Mouse (Mus musculus) spleen, adult 18-20 months (tissue): ENCODE measurements around the gene Slc25a15.

Experiments used
- DNase-seq, 2 experiments: peaks; one replicate each; pipeline ENCODE4 v3.0.0; 2022; ENCODE audit warnings: mixed read lengths in 2 of 2

Slc25a15 gene

GRCm38 (mm10) chr8:22398142-22398951, at the start of gene Slc25a15:
TSS of gene Slc25a15 (minus strand) at chr8:22398597.
- DNase-seq, result peak; percentile 82 to 90

DNA sequence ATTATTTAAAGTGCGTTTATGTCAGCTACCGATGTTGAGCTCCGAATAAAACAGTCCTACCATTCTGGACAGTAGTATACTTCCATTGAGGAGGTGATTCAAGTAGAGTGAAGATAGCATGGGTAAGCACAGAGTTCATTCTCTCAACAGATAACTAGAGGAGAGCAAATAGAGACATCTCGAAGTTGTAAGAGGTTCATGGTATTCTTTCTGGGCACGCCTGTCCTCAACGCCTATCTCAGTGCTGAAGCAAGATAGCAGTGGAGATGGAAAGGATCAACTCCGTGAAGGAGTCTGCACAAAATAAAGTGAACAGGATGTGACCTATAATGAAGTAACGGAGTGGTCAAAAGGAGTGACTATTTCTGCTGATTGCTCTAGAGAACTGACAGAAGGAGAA, 13.6 kb upstream of the Slc25a15 start:
- DNase-seq, result no peak

DNA sequence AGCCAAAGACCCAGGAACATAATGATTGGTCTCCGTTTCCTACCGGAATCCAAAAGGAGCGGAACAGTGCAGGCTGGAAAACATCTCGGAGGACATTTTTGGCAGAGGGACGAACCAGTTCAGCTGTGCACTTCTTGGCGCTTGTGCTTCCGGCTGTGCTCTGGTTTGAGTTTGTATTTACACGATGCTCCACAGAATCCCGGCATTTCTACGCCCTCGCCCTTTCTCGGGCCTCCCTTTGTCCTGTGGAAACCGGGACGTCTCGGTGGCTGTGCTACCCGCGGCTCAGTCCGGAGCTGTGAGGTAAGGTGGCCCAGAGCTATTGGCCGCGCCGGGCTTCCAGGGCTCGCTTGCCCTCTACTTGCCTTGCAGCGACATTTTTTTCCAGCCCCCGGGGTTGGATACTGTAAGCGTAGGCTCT, 12.9 kb upstream of the Slc25a15 start, which contains the start of gene Mrps31:
Gene Mrps31 (plus strand): TSS at position 80 of the 421 bp plus-strand sequence.
- peak; percentile 44 to 58 for DNase-seq

- DNase-seq, result no peak
Measured at GRCm38 (mm10) chr8:22410688-22411281, 12.4 kb upstream of the Slc25a15 start.

DNA sequence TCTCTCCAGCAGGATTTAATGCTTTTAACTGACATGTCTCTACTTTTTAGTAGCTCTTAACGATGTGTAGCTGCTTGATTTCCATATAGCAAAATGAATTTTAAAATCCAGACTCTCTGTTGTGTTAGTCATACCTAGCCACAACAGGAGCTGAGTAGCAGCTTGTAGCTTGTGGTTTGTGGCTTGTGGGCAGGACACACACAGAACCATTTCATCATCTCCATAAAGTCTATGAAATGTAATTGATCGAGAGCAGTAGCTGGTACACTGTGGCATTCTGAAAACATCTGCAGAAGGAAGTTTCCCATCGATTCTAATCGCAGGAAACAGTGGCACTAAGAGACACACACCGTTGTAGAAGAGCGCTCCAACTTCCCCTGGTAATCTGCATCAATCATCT, 7.3 kb upstream of the Slc25a15 start:
- DNase-seq, result no peak

- no peak for DNase-seq
Measured at GRCm38 (mm10) chr8:22403235-22403634, 4.8 kb upstream of the Slc25a15 start.

DNA sequence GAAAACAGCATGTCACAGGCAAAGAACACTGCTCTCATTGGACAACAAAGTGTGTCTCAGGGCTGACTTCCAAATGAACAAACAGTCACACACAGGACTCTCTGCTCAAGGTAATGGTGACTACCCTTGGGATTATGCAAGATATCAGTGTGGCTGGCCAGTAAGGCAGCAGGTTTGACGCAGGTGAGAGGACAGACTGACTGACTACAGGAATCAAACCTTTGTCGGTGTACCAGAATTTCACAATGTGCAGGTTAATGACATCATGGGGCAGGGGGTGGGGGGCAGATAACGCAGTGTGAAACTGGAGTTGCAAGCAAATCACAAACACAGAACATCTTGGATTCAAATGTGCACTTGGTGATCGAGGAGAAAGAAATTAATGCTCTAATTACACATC, 2.2 kb upstream of the Slc25a15 start:
- DNase-seq, result no peak

DNA sequence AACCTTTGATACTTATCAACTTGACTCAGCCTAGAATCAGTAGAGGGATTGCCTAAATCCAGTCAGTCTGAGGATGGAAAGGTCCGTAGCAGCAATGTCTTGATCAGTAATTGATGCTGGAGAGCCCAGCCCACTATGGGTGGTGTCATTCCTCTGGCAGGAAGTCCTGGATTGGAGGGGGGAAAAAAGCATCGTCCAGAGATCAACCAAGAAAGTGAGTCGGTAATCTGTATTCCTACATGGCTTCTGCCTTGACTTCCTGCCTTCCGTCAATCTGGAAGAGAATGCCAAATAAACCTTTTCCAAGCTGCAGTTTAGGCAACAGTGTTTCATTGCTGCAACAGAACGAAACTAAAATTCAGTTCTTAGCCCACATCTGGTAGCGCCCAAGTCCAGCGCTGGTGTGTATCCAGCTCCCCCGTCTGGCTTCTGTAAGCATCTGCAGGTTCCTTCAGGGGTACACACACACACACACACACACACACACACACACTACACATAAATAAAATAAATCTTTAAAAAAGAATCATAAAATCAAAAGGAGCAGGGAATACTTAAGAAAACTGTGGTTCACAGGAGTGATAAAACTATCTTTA, 986 bp upstream of the Slc25a15 start:
- no peak for DNase-seq

- DNase-seq, result no peak
Measured at GRCm38 (mm10) chr8:22397811-22398141, 621 bp downstream of the Slc25a15 start.

DNA sequence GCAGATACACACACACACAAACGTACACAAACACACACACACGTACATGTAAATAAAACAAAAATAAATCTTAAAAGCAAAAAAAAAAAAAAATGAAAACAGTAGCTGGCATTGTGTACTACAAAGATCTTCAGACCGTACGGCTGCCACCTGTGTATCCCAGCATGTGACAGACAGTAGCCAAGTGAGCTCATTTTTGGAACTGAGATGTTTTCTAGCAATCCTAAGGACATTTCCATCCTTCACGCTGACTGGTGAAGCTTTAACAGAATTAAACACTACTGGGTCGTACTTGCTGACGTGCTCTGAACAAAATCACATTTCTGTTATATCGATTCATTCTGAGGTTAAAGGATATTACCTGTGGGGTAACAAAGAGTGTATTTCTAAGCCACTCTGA, 3.1 kb downstream of the Slc25a15 start:
- DNase-seq, result no peak

- DNase-seq, result no peak
Measured at GRCm38 (mm10) chr8:22394471-22394870, 3.9 kb downstream of the Slc25a15 start.

GRCm38 (mm10) chr8:22390766-22391463, 7.5 kb downstream of the Slc25a15 start:
- DNase-seq, result no peak

DNA sequence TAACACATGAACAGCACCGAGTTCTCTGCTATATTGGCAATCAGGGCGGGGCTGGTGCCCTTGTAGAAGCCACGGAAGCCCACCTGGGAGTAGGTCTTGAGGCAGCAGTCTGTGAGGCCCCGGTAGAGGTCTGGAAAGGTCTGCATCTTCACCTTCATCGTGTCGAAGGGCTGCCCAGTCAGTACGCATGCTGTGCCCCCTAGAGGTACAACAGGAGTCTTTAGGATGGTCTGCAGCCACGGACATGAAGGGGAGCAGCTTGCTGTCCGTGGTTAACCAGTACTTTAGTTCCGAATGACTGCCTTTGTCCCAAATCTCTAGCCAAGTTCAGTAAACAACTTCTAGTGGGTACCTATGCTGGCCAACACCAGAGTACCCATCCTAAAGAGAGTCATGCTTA, 8.5 kb downstream of the Slc25a15 start:
- no peak for DNase-seq

DNA sequence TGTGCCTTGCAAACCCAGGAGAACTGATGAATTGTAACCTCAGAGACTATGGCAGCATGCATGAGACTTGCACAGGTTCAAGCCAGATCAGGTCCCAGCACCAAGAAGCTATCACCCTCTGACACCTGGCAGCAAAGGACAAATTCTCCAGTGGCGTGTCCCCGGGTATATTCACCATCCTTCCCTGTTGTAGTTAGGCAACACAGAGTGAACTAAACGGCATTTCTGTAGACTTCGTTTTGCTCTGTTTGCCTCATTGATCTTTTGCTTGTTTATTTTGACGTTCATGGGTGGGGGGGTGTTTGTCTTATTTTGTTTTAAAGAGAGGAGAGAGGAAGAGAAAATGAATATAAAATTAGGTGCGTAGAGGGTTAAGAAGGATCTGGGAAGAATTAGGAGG, 13.2 kb downstream of the Slc25a15 start:
- no peak for DNase-seq

- DNase-seq, result no peak
Measured at GRCm38 (mm10) chr8:22382824-22383595, 15.4 kb downstream of the Slc25a15 start.

DNA sequence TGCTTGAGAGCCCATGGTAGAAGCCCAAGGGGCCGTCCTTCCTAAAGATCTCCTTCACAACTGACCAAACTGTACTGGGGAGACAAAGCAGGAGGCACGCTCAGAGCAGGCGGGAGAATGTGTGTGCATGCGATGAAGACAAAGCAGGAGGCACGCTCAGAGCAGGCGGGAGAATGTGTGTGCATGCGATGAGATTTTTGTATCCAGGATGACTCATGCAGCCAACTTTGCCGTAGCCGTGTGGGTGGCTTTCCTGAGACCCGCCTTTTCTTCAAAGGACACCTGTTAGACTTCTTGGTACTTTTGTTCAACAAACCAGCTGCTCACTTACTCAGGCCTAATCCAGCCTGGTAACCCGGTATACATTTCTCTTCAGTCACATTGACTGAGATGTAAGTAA, 17.5 kb downstream of the Slc25a15 start:
- no peak for DNase-seq

DNA sequence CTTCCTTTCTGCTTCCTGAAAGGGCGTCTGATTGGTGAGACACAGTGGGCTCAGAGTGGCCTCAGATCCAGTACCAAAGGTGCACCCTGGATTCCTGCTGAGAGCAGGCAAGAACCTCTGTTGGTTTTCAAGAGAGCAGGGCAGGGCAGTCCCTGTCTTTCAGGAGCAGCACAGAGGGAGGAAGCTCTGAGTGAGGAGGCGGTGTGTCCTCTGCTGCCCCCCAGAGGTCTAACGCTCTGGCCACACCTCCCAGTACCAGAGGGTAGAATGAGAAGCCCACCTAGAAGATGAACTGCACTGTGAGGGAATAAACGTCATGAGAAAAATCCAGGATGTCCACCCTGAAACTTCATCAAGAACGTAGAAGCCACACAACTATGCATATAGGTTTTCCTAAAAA, 21.5 kb downstream of the Slc25a15 start:
- peak; percentile 18 to 45 for DNase-seq

DNA sequence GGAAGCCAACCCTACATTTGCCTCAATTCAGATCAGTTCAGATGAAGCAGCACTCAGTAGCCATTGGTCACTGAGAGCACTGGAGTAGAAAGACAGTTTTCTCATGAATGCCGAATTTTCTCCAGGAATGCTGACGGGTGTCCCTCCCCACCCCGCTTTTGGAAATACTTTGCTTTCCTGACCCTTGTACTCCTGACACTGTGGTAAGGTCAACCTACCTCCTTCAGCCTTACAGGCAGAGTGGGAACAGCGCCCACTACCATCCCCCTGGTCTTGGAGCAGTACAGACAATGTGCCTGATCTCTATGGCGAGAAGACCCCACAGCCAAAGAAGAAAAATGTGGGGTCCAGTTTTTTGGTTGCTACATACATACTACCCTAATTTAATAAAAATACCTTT, 22.1 kb downstream of the Slc25a15 start:
- DNase-seq, result no peak

- no peak for DNase-seq
Measured at GRCm38 (mm10) chr8:22359882-22360281, 38.5 kb downstream of the Slc25a15 start.

DNA sequence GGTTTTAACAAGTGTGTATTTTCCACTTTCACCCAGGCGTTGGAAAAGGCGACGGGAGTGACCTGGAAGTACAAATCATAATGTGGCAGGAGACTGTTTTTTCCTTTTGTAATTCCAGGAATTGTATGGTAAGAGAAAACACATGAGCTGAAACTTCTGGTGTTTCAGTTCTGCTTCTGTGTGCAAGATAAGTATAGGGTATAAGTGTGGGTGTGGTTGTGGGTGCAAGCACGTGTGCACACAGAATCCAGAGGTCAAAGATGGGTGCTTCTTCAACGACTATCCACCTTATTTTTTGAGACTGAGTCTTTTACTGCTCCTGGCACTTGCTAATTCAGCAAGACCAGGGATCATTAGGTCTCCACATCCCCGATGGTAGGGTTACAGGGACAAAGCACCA, 39.0 kb downstream of the Slc25a15 start:
- DNase-seq, result no peak

- DNase-seq, result no peak
Measured at GRCm38 (mm10) chr8:22335426-22335825, 63.0 kb downstream of the Slc25a15 start.
